Mouse (Mus musculus) stomach, postnatal 0 days (tissue): ENCODE data around the gene Mical1.

Experiments used
- CTCF ChIP-seq: IDR thresholded peaks from 2 replicates; pipeline ENCODE4 v1.5.1; 2016; ENCODE audit warnings: antibody characterized with exemption, low read depth, mild to moderate bottlenecking, moderate library complexity
- EP300 ChIP-seq: optimal IDR thresholded peaks from 2 replicates; pipeline ENCODE3; 2016; ENCODE audit warnings: antibody characterized with exemption

- no peak for TF ChIP-seq CTCF
- no peak for TF ChIP-seq EP300
Observed at GRCm38 (mm10) chr10:41450780-41451522, 25.2 kb upstream of the Mical1 start.
